Mouse (Mus musculus): ENCODE measurements around the gene Ptms.
"Not testable (repeated sequence)": the region's sequence is repeated elsewhere in the genome, so short reads cannot be mapped to it uniquely, and the experiment has no call there.

Ptms gene

DNA sequence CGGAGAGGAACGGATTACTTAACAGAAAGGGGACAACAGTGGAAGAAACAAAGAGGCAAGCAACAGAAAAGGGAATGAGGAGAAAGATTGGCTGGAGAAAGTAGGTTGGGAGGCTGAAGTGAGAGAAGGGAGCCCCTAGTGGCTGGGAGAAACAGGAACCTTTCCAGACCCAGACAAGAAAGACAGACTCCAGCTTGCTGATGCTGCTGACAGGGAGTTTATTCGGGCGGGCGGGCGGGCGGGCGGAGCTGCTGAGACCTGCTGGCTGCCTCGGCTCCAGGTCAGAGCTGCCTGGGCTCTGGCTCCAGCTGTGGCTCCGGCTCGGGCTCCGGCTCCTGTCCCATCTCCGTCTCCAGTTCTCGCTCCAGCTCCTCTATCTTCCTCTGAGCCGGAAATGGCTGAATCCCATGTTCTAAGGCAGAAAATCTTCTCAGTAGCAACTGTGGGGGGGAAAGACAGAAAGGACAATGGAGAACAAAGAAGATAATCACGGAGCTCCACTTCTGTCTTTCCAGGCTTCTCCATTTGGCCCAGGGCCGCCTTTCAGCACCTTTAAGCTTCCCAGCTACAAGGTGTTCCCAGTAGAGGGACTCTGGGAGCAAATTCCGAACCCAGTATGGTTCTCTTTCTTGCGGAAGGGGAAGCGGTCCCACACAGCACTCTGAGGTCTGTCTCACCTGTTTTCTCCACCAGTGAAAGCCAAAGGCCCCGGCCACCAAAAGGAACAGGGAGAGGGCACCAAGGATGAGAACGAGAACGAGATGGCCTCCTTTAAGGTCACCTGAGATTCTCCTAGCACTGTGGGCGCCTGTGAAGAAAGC lies 15.5 kb downstream of the Ptms start:
- DNase-seq (ENCODE audit: low spot score): peak; percentile 51

GRCm38 (mm10) chr6:124903580-124904151 lies 16.2 kb downstream of the Ptms start:
- DNase-seq (ENCODE audit: low spot score): peak; percentile 97

DNA sequence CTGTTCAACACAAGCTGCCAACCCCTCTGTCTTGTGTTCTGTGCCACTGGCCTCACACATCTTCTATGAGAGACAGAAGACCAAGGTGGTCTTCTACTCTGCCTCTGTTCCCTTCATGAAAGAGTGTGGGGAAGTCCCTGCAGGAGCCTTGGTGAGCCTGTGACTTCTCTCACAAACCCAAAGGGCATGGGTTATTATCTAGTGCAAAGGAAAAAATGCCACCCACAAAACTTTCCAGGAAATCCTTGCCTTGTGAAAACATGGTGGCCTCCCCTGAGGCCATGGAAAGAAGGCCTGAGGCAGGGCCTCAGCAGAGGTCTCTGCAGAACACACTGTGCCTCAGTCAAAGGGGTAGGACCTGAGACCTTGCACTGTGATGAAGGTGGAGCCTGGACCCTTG lies 18.1 kb downstream of the Ptms start:
- no peak for DNase-seq (ENCODE audit: low spot score)

- no peak for DNase-seq (ENCODE audit: low spot score)
Measured at GRCm38 (mm10) chr6:124900801-124901480, 19.0 kb downstream of the Ptms start.

DNA sequence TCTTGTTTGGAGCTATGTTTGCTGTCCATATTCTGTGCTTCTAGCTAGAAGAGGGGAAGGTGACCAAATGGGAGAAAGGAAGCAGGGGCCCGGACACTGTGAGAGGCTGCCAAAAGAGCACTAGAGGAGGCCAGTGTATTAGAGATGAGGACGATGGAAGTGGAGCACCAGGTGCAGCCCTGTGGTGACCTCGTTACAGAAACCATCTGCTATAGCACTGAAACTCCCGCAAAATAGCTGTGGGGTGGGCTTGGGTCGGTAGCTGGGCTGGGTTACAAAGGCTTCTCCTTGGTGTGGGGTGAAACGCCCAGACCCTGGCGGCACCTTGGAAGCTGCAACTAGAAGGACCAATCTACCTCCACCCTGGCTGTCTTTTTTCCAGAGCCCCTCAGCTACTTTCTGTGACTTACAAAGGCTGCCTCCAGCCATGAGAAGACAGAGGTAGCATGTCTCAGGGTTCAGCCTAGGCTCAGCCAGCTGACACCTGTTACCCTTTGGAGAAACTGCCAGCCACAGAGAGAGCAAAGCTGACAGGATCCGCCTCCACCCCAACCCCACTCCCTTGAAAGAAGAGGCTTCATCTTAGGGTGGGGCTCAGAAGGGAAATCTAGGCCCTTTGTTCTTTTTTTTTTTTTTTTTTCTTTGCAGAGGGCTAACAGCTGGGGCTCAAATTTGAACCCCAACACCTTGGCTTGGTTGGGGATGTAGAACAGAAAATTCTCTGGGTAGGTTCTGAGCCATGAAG lies 19.7 kb downstream of the Ptms start:
- DNase-seq (ENCODE audit: low spot score): no peak

- no peak for DNase-seq (ENCODE audit: low spot score)
Measured at GRCm38 (mm10) chr6:124898359-124898758, 21.5 kb downstream of the Ptms start.

DNA sequence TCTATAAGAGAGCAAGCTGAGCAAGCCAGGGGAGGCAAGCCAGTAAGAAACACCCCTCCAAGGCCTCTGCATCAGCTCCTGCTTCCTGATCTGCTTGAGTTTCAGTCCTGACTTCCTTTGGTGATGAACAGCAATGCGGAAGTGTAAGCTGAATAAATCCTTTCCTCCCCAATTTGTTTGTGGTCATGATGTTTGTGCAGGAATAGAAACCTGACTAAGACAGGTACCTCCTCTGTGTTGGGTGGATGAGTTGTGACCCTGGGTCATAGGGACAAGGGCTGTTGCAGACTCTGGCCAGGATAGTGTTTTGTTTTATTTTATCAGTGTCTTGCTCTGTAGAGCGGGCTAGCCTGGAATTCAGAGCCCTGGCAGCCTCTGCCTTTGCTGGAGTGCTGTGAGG lies 25.8 kb downstream of the Ptms start:
- DNase-seq (ENCODE audit: low spot score): not testable (repeated sequence)

GRCm38 (mm10) chr6:124890997-124891396 lies 28.9 kb downstream of the Ptms start:
- no peak for DNase-seq (ENCODE audit: low spot score)

DNA sequence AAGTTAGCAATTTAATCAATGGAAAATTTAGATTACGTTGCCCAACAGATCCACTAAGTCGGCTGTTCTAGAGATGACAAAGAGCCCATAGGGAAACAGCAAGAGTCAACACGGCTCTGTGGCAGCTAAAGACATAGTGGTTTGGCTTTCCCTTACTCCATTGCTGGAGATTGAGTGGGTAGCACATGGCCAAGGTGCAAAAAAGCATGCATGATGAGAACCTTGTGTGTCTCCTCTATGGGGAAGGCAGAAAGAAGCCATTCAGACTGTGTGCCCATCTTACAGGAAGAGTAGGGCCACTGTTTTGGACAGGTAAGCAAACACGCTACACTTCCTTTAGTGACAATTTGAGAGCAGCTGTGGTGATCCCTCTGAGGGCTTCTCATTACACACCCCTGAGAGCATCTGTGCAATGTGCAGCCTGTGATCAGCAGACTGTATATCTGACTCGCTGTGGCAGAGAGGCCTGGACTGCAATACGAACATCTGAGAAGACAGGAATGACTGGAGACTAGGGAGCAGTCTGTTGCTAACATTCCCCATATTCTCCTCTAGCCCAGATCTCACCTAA lies 31.3 kb downstream of the Ptms start:
- no peak for DNase-seq (ENCODE audit: low spot score)

GRCm38 (mm10) chr6:124887986-124888385 lies 31.9 kb downstream of the Ptms start, which contains the start of gene Cd4:
TSS of gene Cd4 (minus strand) at chr6:124888221.
- no peak for DNase-seq (ENCODE audit: low spot score)

DNA sequence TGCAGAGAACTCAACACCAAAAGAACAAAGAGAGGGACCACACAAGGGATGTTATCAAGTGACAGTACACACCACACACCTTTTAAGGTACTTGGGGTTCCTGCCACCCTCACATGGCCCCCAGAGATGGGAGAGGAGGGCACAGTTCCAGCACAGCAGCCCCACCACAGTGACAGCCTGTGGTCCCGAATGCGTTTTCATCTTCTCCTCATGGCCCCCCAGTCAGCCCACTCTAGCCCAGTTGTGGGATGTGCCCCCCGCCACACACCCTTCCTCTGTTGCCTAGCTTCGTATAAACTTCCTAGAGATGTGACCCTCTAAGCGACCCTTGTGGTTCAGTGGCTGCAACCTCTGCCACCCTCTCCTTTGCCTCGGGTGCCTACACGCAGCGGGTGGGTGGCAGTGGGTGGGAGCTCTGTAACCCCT lies 33.9 kb downstream of the Ptms start:
- no peak for DNase-seq (ENCODE audit: low spot score)

DNA sequence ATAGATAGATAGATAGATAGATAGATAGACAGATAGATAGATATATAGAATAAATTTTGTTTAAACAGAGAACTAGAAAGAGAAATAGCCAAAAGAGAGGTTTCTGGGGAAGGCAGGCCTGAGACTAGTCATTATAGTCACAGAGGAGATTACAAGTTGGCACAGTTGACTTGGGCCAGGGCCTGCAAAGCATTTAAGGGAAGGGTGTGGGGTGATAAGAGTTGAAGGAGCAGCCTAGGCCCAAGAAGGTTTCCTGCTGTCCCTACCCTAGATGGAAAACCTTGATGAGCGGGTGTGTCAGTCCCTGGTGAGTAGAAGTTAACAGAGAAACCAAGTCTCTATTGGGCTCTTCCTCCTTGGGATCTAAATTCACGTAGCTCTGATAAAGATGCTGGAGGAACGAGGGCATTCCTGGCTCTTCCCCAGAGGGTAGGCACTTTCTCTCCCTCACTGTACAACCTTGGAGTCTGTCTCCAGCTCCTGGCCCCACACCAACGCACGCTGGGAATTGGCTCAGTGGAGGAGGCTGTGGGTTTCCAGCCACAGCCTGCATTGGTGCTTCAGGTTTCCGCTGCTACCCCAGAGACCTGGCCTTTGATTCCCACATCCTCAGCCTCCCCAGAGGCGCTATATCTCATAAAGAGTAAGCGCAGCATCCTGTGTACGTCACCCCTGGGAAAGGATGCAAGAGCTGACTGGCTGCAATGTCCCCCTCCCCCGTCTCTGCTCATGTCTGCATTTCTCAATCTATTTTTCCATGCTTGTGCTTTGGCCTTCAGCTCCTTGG lies 35.0 kb downstream of the Ptms start:
- no peak for DNase-seq (ENCODE audit: low spot score)

- DNase-seq (ENCODE audit: low spot score): no peak
Measured at GRCm38 (mm10) chr6:124883351-124883750, 36.6 kb downstream of the Ptms start.

DNA sequence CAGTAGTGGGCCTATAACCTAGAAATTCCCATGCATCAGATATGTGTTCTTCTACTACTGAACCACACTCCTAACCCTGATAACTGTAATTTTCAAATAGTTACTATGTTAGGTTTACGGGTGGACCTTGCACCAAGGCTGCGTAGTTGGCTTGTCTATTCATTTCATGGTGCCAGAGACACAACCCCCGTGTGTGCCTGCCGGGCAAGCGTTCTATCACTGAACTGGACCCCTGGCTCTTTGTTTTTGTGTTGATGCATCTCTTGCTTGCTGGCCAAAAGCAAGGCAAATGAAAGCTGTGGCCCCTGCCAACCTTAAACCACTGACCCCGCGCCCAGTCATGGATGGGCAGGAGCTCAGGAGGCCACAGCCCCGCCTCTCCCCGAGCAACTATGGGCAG lies 38.1 kb downstream of the Ptms start:
- no peak for DNase-seq (ENCODE audit: low spot score)

DNA sequence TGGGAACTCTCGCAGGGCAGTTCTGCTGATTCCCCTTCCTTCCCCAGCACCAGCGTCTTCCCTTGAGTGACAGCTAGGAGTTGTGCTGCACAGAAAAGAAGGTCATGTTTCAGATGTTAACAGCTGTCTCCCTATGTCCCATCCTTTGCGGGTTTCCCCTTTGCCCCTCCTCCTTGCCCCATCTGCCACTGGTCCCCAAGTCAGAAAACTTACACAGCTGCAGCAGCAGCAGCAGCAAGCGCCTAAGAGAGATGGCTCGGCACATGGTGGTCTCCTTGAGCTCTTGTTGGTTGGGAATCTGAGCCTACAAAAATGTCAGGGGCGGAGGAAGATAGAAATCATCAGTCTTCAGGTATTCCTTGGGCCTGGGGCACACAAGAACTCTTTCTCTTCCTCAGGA lies 40.5 kb downstream of the Ptms start:
- DNase-seq (ENCODE audit: low spot score): no peak

DNA sequence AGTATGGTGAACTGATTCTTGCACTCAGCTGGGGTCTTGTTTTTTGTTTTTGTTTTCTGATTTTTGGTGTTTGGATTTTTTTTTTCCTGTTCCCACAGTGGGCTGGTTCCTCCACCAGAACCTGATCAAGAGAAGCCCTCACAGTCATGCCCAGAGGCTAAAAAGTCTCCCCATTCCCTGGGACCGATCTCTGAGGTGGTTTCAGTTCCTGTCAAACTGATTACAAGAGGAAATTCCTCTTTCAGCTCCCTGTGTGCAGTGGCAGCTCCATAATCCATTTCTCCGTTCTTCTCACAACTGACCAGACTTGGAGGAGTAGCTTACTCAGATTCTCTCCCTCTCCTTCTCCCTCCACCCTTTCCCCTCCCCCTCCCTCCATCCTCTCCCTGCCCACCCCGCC lies 45.6 kb downstream of the Ptms start:
- DNase-seq (ENCODE audit: low spot score): no peak

DNA sequence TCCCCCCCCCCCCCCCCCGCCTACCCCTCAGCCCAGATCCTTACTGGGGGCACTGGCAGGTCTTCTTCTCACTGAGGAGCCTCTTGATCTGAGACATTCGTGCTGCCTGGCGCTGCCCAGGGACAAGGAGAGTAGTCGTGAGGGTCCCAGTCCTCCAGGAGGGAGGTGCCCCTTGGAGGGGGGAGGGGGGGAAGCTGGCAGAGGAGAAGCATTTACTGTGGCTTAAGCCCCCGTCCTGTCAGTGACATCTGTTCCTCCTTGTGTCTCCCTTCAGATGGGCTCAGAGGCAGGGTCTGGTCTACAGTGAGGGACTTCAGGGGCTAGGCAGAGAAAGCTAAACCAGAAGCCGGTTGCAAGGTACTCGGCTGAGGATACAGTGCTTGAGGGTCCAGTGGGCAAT lies 53.3 kb downstream of the Ptms start:
- no peak for DNase-seq (ENCODE audit: low spot score)

- DNase-seq (ENCODE audit: low spot score): no peak
Measured at GRCm38 (mm10) chr6:124865766-124866362, 54.0 kb downstream of the Ptms start.
